Mouse (Mus musculus) midbrain, embryonic 11.5 days (tissue): ENCODE measurements around the gene Fam170b. TPM values are rescaled to one million over a fixed set of nuclear protein-coding genes. Genes with fewer than 3 reads are reported as not detected.

Experiments used
- ATAC-seq: fragments of 200-750 bp; cut with Nextera tagmentation; 2 replicates; pipeline ENCODE4 v1.8.0; 2017; ENCODE audit warnings: moderate TSS enrichment, moderate library complexity; ENCODE audit not compliant: low FRiP score
- DNase-seq: peaks from one replicate; pipeline ENCODE4 v3.0.0; 2015; ENCODE audit warnings: low spot score; ENCODE audit errors: missing footprints
- H3K27ac ChIP-seq: fragments of 300-500 bp; sonication (generic); 2 replicates; pipeline ENCODE4 v1.5.1; 2014; ENCODE audit warnings: low read depth, low read length
- H3K27me3 ChIP-seq: fragments of 300-500 bp; sonication (generic); 2 replicates; pipeline ENCODE4 v1.6.1; 2014; ENCODE audit warnings: mild to moderate bottlenecking, low read length, moderate library complexity, mixed read lengths; ENCODE audit not compliant: control insufficient read depth, insufficient read depth
- H3K36me3 ChIP-seq: fragments of 300-500 bp; sonication (generic); 2 replicates; pipeline ENCODE4 v1.6.1; 2014; ENCODE audit warnings: mild to moderate bottlenecking, low read length, moderate library complexity, mixed read lengths; ENCODE audit not compliant: control insufficient read depth, insufficient read depth
- H3K4me1 ChIP-seq: fragments of 300-500 bp; sonication (generic); 2 replicates; pipeline ENCODE4 v1.6.1; 2014; ENCODE audit warnings: low read length; ENCODE audit not compliant: control insufficient read depth, insufficient read depth
- H3K4me2 ChIP-seq: fragments of 300-500 bp; sonication (generic); 2 replicates; pipeline ENCODE4 v1.6.1; 2014; ENCODE audit warnings: mild to moderate bottlenecking, moderate library complexity
- H3K4me3 ChIP-seq: fragments of 300-500 bp; sonication (generic); 2 replicates; pipeline ENCODE4 v1.5.1; 2014; ENCODE audit warnings: low read depth, low read length
- H3K9ac ChIP-seq: fragments of 300-500 bp; sonication (generic); 2 replicates; pipeline ENCODE4 v1.6.1; 2014; ENCODE audit warnings: low read length
- H3K9me3 ChIP-seq: fragments of 300-500 bp; sonication (generic); 2 replicates; pipeline ENCODE4 v1.6.1; 2016; ENCODE audit warnings: low read length; ENCODE audit not compliant: control insufficient read depth
- WGBS: fragments of 180-500 bp; shearing (Covaris S2); extraction: QIAGEN DNeasy Blood & Tissue Kit; methylation state at CpG from one replicate; pipeline ENCODE4 v1.1.7; 2014; 5-methylcytosine and 5-hydroxymethylcytosine counted together
- polyA plus RNA-seq: library from polyadenylated mRNA; unstranded; fragments of >200 nt; fragmentation: Nextera tagmentation; extraction: Ambion mirVana; gene quantifications from 2 replicates; pipeline ENCODE4 v1.2.1, GENCODE M21; 2014

The Fam170b gene
- polyA plus RNA-seq, 1 experiment from 2014 or later = not detected

GRCm38 (mm10) chr14:32865331-32865730 lies 31.6 kb downstream of the Fam170b start:
- no peak for ATAC-seq
- 80% methylated on average over 3 of the region's 3 CpGs for WGBS
- H3K4me2 ChIP-seq = no peak overlapping the region

GRCm38 (mm10) chr14:32871963-32872362 lies 38.2 kb downstream of the Fam170b start:
- no peak for ATAC-seq
- no peak overlapping the region for H3K27ac ChIP-seq
- WGBS = 82% methylated on average over 5 of the region's 5 CpGs

More at GRCm38 (mm10) chr14:32865331-32865730, 31.6 kb downstream of the Fam170b start:
- H3K27ac ChIP-seq = no peak overlapping the region
- no peak overlapping the region for H3K9ac ChIP-seq
- no peaks in the 10 kb centered on the region for H3K9me3 ChIP-seq
- DNase-seq = peak; percentile 70
- H3K36me3 ChIP-seq = no peaks in the 10 kb centered on the region
- H3K27me3 ChIP-seq = no peaks in the 10 kb centered on the region
- H3K4me3 ChIP-seq = no peak overlapping the region
- H3K4me1 ChIP-seq = no peaks in the 10 kb centered on the region

GRCm38 (mm10) chr14:32877549-32877948 lies 43.8 kb downstream of the Fam170b start:
- 63% methylated on average over 6 of the region's 6 CpGs for WGBS
- Histone ChIP-seq H3K36me3 (no peaks in the 10 kb centered on the region), H3K9me3 (no peaks in the 10 kb centered on the region), H3K27me3 (no peaks in the 10 kb centered on the region), H3K27ac (no peak overlapping the region), H3K4me1 (no peaks in the 10 kb centered on the region), H3K9ac (no peak overlapping the region), H3K4me3 (no peak overlapping the region), H3K4me2 (no peak overlapping the region)
- ATAC-seq = no peak
- no peak for DNase-seq

More at GRCm38 (mm10) chr14:32871963-32872362, 38.2 kb downstream of the Fam170b start:
- peak; percentile 6 for DNase-seq
- Histone ChIP-seq H3K4me3 (no peak overlapping the region), H3K9ac (no peak overlapping the region), H3K36me3 (no peaks in the 10 kb centered on the region), H3K4me2 (no peak overlapping the region), H3K9me3 (no peaks in the 10 kb centered on the region), H3K4me1 (no peaks in the 10 kb centered on the region), H3K27me3 (no peaks in the 10 kb centered on the region)

GRCm38 (mm10) chr14:32880332-32880731 lies 46.6 kb downstream of the Fam170b start:
- ATAC-seq = no peak
- 94% methylated on average over 5 of the region's 5 CpGs for WGBS
- no peak overlapping the region for H3K9ac ChIP-seq
- no peaks in the 10 kb centered on the region for H3K36me3 ChIP-seq
- no peak overlapping the region for H3K4me3 ChIP-seq
- peak; percentile 23 for DNase-seq
- H3K4me1 ChIP-seq = no peaks in the 10 kb centered on the region
- no peak overlapping the region for H3K4me2 ChIP-seq
- H3K27me3 ChIP-seq = no peaks in the 10 kb centered on the region
- H3K9me3 ChIP-seq = no peaks in the 10 kb centered on the region
- no peak overlapping the region for H3K27ac ChIP-seq

GRCm38 (mm10) chr14:32881693-32882092 lies 47.9 kb downstream of the Fam170b start:
- H3K9me3 ChIP-seq = no peaks in the 10 kb centered on the region
- H3K4me2 ChIP-seq = no peak overlapping the region
- no peaks in the 10 kb centered on the region for H3K4me1 ChIP-seq
- ATAC-seq (no peak), DNase-seq (no peak)
- no peaks in the 10 kb centered on the region for H3K36me3 ChIP-seq
- H3K27me3 ChIP-seq = no peaks in the 10 kb centered on the region
- H3K9ac ChIP-seq = no peak overlapping the region
- H3K4me3 ChIP-seq = no peak overlapping the region
- 95% methylated on average over 1 of the region's 1 CpGs for WGBS
- H3K27ac ChIP-seq = no peak overlapping the region

Other genes with a start within 250 kb of the Fam170b start
- 9.7 and 9.8 TPM in 2 replicates for gene Prrxl1, start 234.6 kb upstream of the Fam170b start, polyA plus RNA-seq
- not detected in 2 replicates for gene 3425401B19Rik, start 148.7 kb upstream of the Fam170b start, polyA plus RNA-seq
- gene Tmem273, start 48.0 kb upstream of the Fam170b start, polyA plus RNA-seq = 0.57 and 0.72 TPM in 2 replicates
- gene Vstm4, start 22.8 kb downstream of the Fam170b start, polyA plus RNA-seq = 4.5 and 4.6 TPM in 2 replicates
- 0.23 and 0.25 TPM in 2 replicates for gene Lrrc18, start 157.4 kb downstream of the Fam170b start, polyA plus RNA-seq